Mouse (Mus musculus) limb, embryonic 13.5 days (tissue): ENCODE measurements at regions not wholly inside any gene's neighbourhood (a gene's known extent, or its start where the extent isn't known, plus 50 kb on each side); places are given as distances from the start of the nearest gene placed in this dataset.
A peak's percentile ranks its signal among the peaks of the same experiment; 100 is the strongest.

Source experiments
- ATAC-seq: fragments of 200-750 bp; cut with Nextera tagmentation; 2 replicates; pipeline ENCODE4 v1.8.0; 2017; ENCODE audit warnings: low read depth, moderate number of reproducible peaks, moderate TSS enrichment; ENCODE audit not compliant: low FRiP score
- H3K27ac ChIP-seq: fragments of 300-500 bp; sonication (generic); 2 replicates; pipeline ENCODE4 v1.5.1; 2015; ENCODE audit warnings: inconsistent platforms, mild to moderate bottlenecking, moderate library complexity
- H3K27me3 ChIP-seq: fragments of 300-500 bp; sonication (generic); 2 replicates; pipeline ENCODE4 v1.6.1; 2015; ENCODE audit warnings: mild to moderate bottlenecking, inconsistent platforms
- H3K36me3 ChIP-seq: fragments of 300-500 bp; sonication (generic); 2 replicates; pipeline ENCODE4 v1.6.1; 2015; ENCODE audit warnings: inconsistent platforms, mild to moderate bottlenecking, moderate library complexity
- H3K4me1 ChIP-seq: fragments of 300-500 bp; sonication (generic); 2 replicates; pipeline ENCODE4 v1.6.1; 2015; ENCODE audit warnings: inconsistent platforms
- H3K4me2 ChIP-seq: fragments of 300-500 bp; sonication (generic); replicated peaks from 2 replicates; pipeline ENCODE4 v1.6.1; 2015; ENCODE audit warnings: inconsistent platforms, mild to moderate bottlenecking, moderate library complexity
- H3K4me3 ChIP-seq: fragments of 300-500 bp; sonication (generic); 2 replicates; pipeline ENCODE4 v1.5.1; 2015; ENCODE audit warnings: moderate library complexity, mild to moderate bottlenecking, inconsistent platforms
- H3K9ac ChIP-seq: fragments of 300-500 bp; sonication (generic); 2 replicates; pipeline ENCODE4 v1.6.1; 2015; ENCODE audit warnings: mild to moderate bottlenecking, inconsistent platforms
- H3K9me3 ChIP-seq: fragments of 300-500 bp; sonication (generic); 2 replicates; pipeline ENCODE4 v1.6.1; 2016; ENCODE audit warnings: inconsistent platforms
- WGBS: fragments of 180-500 bp; shearing (Covaris S2); methylation state at CpG from one replicate; pipeline ENCODE4 v1.1.7; 2015; 5-methylcytosine and 5-hydroxymethylcytosine counted together
- microRNA counts: library from miRNA; unstranded; fragments of <30 nt; microRNA quantifications from one replicate; lab custom pipeline; 2016
- microRNA-seq: library from miRNA; unstranded; fragments of <30 nt; microRNA quantifications from one replicate; pipeline ENCODE4, GENCODE M21; 2016

DNA sequence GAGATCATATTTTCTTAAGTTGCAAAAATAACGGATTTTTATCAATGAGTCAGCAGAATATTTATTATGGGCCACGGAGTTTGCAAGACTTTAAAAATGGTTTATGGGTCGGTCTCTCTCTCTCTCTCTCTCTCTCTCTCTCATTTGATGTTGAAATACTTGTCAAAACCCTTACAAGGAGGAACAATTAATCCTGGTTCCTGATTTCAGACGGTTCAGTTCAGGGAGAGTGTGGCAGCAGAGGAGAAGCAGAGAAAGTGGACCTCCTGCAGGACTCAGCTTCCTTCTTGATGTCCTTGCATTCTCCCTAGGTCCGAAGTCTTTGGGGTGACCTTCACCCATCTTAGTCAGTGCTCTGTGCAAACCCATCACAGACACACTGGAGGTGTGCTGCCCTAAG is 57.4 kb upstream of the Nr5a2 start:
- WGBS, result 76% methylated on average over 5 of the region's 5 CpGs
- no peak overlapping the region for H3K4me3 ChIP-seq

DNA sequence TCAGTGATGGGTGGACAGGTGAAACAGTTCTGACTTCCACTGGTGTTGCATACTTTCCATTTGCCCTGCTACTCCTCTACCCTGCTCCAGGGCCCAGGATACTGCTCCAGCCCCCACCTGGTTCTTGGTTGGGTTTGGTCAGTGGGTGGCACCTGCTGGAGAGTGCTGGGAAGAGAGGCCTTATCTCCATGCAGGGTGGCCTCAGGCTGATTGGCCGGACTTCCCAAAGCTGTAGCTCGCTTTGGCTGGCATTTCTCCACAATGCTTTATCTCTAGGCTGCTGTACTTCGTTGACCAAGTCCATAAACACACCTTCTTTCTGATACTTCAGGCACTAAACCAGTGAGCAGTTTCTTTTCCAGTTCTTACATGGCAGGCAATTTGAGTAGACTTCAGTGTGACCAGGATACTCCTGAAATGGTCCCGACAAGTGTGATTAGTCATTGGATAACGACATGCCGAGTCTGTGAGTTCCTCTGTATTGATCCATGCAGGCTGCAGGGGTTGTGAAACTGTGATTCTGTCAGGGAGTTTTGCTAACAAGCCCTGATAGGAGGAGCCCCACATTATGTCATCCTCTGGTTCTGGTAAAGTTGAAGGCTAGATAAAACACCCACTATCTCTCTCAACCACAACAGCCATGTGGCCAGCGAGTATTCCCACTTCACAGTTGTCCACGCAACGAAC is 50.1 kb upstream of the Nr5a2 start:
- ATAC-seq, result no peak
- Histone ChIP-seq H3K4me2 (no peak overlapping the region), H3K27ac (no peak overlapping the region), H3K4me3 (no peak overlapping the region), H3K27me3 (no peaks in the 10 kb centered on the region), H3K36me3 (no peaks in the 10 kb centered on the region), H3K9ac (no peak overlapping the region), H3K4me1 (peaks cover 6% of the 10 kb centered on the region), H3K9me3 (no peaks in the 10 kb centered on the region)
- 60% methylated on average over 9 of the region's 9 CpGs for WGBS

More for the DNA sequence above, 57.4 kb upstream of the Nr5a2 start:
- Histone ChIP-seq H3K4me1 (no peaks in the 10 kb centered on the region), H3K27me3 (no peaks in the 10 kb centered on the region), H3K27ac (no peak overlapping the region), H3K36me3 (no peaks in the 10 kb centered on the region), H3K9me3 (no peaks in the 10 kb centered on the region), H3K9ac (no peak overlapping the region), H3K4me2 (no peak overlapping the region)
- ATAC-seq, result no peak

MicroRNAs encoded in the stretch of these regions (microRNA counts, 519-probe panel; counts per million panel counts)
- 5,148 counts per million, percentile 94 among the panel's probes with 10 or more counts for microRNA mmu-miR-181a (lab: Ali Mortazavi, UCI)
- 2,836 counts per million, percentile 45 among the panel's probes with 10 or more counts for microRNA mmu-miR-181b+mmu-miR-181d (lab: Ali Mortazavi, UCI)

Small RNA genes in the stretch of these regions (microRNA-seq; reads per million reads assigned to microRNA genes)
- 2,770 reads per million, percentile 85 among the genes with 10 or more reads in this experiment for gene Mir181a-1
- 21.1 reads per million, percentile 36 among the genes with 10 or more reads in this experiment for gene Mir181b-1
